Mouse (Mus musculus) stomach, embryonic 14.5 days (tissue): ENCODE measurements around the gene Gabarap. TPM values are rescaled to one million over a fixed set of nuclear protein-coding genes. Genes with fewer than 3 reads are reported as not detected.
A peak's percentile ranks its signal among the peaks of the same experiment; 100 is the strongest.

ENCODE experiments used
- ATAC-seq: fragments of 200-750 bp; cut with Nextera tagmentation; 2 replicates; pipeline ENCODE4 v1.8.0; 2017; ENCODE audit warnings: low read depth, moderate TSS enrichment; ENCODE audit not compliant: insufficient number of reproducible peaks, insufficient read depth, low FRiP score
- H3K27ac ChIP-seq: fragments of 300-500 bp; sonication (generic); 2 replicates; pipeline ENCODE4 v1.5.1; 2014; ENCODE audit warnings: mild to moderate bottlenecking, low read length, moderate library complexity, mixed read lengths
- H3K27me3 ChIP-seq: fragments of 300-500 bp; sonication (generic); 2 replicates; pipeline ENCODE4 v1.6.1; 2014; ENCODE audit warnings: low read length, control low read depth, mixed read lengths; ENCODE audit not compliant: control insufficient read depth, insufficient read depth
- H3K36me3 ChIP-seq: fragments of 300-500 bp; sonication (generic); 2 replicates; pipeline ENCODE4 v1.6.1; 2014; ENCODE audit warnings: mild to moderate bottlenecking, control low read depth, low read length, moderate library complexity, mixed read lengths; ENCODE audit not compliant: control insufficient read depth, insufficient read depth
- H3K4me1 ChIP-seq: fragments of 300-500 bp; sonication (generic); 2 replicates; pipeline ENCODE4 v1.6.1; 2014; ENCODE audit warnings: low read length, control low read depth, mixed read lengths; ENCODE audit not compliant: control insufficient read depth, insufficient read depth
- H3K4me2 ChIP-seq: fragments of 300-500 bp; sonication (generic); replicated peaks from 2 replicates; pipeline ENCODE4 v1.6.1; 2014; ENCODE audit warnings: low read depth, low read length, control low read depth
- H3K4me3 ChIP-seq: fragments of 300-500 bp; sonication (generic); 2 replicates; pipeline ENCODE4 v1.5.1; 2014; ENCODE audit warnings: low read depth, low read length, control low read depth
- H3K9ac ChIP-seq: fragments of 300-500 bp; sonication (generic); replicated peaks from 2 replicates; pipeline ENCODE4 v1.6.1; 2014; ENCODE audit warnings: low read depth, mild to moderate bottlenecking, control low read depth, low read length, moderate library complexity, mixed read lengths
- H3K9me3 ChIP-seq: fragments of 300-500 bp; sonication (generic); 2 replicates; pipeline ENCODE4 v1.6.1; 2016; ENCODE audit warnings: low read depth, low read length, control low read depth; ENCODE audit not compliant: control insufficient read depth
- WGBS: fragments of 180-500 bp; shearing (Covaris S2); extraction: QIAGEN DNeasy Blood & Tissue Kit; methylation state at CpG from one replicate; pipeline ENCODE4 v1.1.7; 2014; 5-methylcytosine and 5-hydroxymethylcytosine counted together
- polyA plus RNA-seq: library from polyadenylated mRNA; unstranded; fragments of >200 nt; fragmentation: Nextera tagmentation; extraction: Ambion mirVana; gene quantifications from 2 replicates; pipeline ENCODE4 v1.2.1, GENCODE M21; 2014

Gene Gabarap
- polyA plus RNA-seq, 1 experiment from 2014 or later = 523 TPM

- Histone ChIP-seq H3K9me3 (no peaks in the 10 kb centered on the region), H3K27me3 (peaks cover 27% of the 10 kb centered on the region), H3K4me1 (0 out of 2 replicates have a peak, but pooled peaks cover 9% of the 10 kb centered on the region), H3K9ac (peak overlapping the region; percentile 60), H3K36me3 (peaks cover 16% of the 10 kb centered on the region), H3K4me3 (peak overlapping the region; percentile 46), H3K4me2 (peak overlapping the region; percentile 59), H3K27ac (peak overlapping the region; percentile 87)
- peak; percentile 77 for ATAC-seq
- WGBS = 3% methylated on average over 57 of the region's 59 CpGs
Measured at GRCm38 (mm10) chr11:69966006-69966859, 24.7 kb upstream of the Gabarap start.

- Histone ChIP-seq H3K27me3 (peaks cover 27% of the 10 kb centered on the region), H3K36me3 (peaks cover 16% of the 10 kb centered on the region), H3K4me2 (peak overlapping the region; percentile 59), H3K27ac (peak overlapping the region; percentile 87; the same call in 1 of the 2 replicates), H3K4me1 (0 out of 2 replicates have a peak, but pooled peaks cover 9% of the 10 kb centered on the region), H3K4me3 (peak overlapping the region; percentile 46), H3K9me3 (no peaks in the 10 kb centered on the region), H3K9ac (peak overlapping the region; percentile 60)
- no peak for ATAC-seq
- 37% methylated on average over 17 of the region's 17 CpGs for WGBS
Measured at GRCm38 (mm10) chr11:69966860-69967517, 24.0 kb upstream of the Gabarap start.

GRCm38 (mm10) chr11:69968793-69969192 is 22.1 kb upstream of the Gabarap start:
- Histone ChIP-seq H3K9ac (no peak overlapping the region), H3K9me3 (no peaks in the 10 kb centered on the region), H3K27ac (no peak overlapping the region), H3K4me3 (no peak overlapping the region), H3K36me3 (peaks cover 16% of the 10 kb centered on the region), H3K4me1 (0 out of 2 replicates have a peak, but pooled peaks cover 9% of the 10 kb centered on the region), H3K27me3 (peaks cover 23% of the 10 kb centered on the region), H3K4me2 (no peak overlapping the region)
- WGBS = 72% methylated on average over 4 of the region's 4 CpGs
- ATAC-seq = no peak

- H3K9me3 ChIP-seq = no peaks in the 10 kb centered on the region
- 77% methylated on average over 6 of the region's 6 CpGs for WGBS
- no peak for ATAC-seq
- H3K27me3 ChIP-seq = peaks cover 10% of the 10 kb centered on the region
- no peak overlapping the region for H3K9ac ChIP-seq
- no peak overlapping the region for H3K4me3 ChIP-seq
- H3K4me2 ChIP-seq = no peak overlapping the region
- H3K36me3 ChIP-seq = peaks cover 26% of the 10 kb centered on the region
- peak overlapping the region; percentile 18; the same call in 1 of the 2 replicates for H3K27ac ChIP-seq
- 0 out of 2 replicates have a peak, but pooled peaks cover 9% of the 10 kb centered on the region for H3K4me1 ChIP-seq
Measured at GRCm38 (mm10) chr11:69970222-69970621, 20.7 kb upstream of the Gabarap start.

- Histone ChIP-seq H3K4me1 (0 out of 2 replicates have a peak, but pooled peaks cover 9% of the 10 kb centered on the region), H3K27ac (no peak overlapping the region)
Measured at GRCm38 (mm10) chr11:69970775-69971174, 20.2 kb upstream of the Gabarap start.

GRCm38 (mm10) chr11:69974907-69975306 is 16.0 kb upstream of the Gabarap start:
- Histone ChIP-seq H3K27me3 (no peaks in the 10 kb centered on the region), H3K9me3 (no peaks in the 10 kb centered on the region), H3K9ac (no peak overlapping the region), H3K4me3 (no peak overlapping the region), H3K27ac (no peak overlapping the region), H3K4me1 (no peaks in the 10 kb centered on the region), H3K4me2 (no peak overlapping the region), H3K36me3 (peaks cover 27% of the 10 kb centered on the region)
- ATAC-seq = no peak
- whole genome bisulfite sequencing = 93% methylated on average over 2 of the region's 2 CpGs

More at GRCm38 (mm10) chr11:69970775-69971174, 20.2 kb upstream of the Gabarap start:
- H3K4me2 ChIP-seq = no peak overlapping the region
- H3K9ac ChIP-seq = no peak overlapping the region
- no peak for ATAC-seq
- H3K36me3 ChIP-seq = peaks cover 29% of the 10 kb centered on the region
- no peak overlapping the region for H3K4me3 ChIP-seq
- WGBS = 73% methylated on average over 3 of the region's 3 CpGs
- H3K9me3 ChIP-seq = no peaks in the 10 kb centered on the region
- H3K27me3 ChIP-seq = peaks cover 7% of the 10 kb centered on the region; the same call in 1 of the 2 replicates

GRCm38 (mm10) chr11:69976271-69976670 is 14.7 kb upstream of the Gabarap start:
- H3K27ac ChIP-seq = no peak overlapping the region
- no peak overlapping the region for H3K4me2 ChIP-seq
- no peak overlapping the region for H3K4me3 ChIP-seq
- H3K4me1 ChIP-seq = no peaks in the 10 kb centered on the region
- ATAC-seq = no peak
- WGBS = 83% methylated on average over 4 of the region's 4 CpGs
- H3K9ac ChIP-seq = no peak overlapping the region
- H3K9me3 ChIP-seq = no peaks in the 10 kb centered on the region
- peaks cover 27% of the 10 kb centered on the region for H3K36me3 ChIP-seq
- H3K27me3 ChIP-seq = no peaks in the 10 kb centered on the region

GRCm38 (mm10) chr11:69979827-69980195 is 11.1 kb upstream of the Gabarap start:
- no peak for ATAC-seq
- Histone ChIP-seq H3K9me3 (no peaks in the 10 kb centered on the region), H3K27ac (peak overlapping the region; percentile 99), H3K9ac (peak overlapping the region; percentile 90), H3K4me2 (peak overlapping the region; percentile 81), H3K36me3 (peaks cover 29% of the 10 kb centered on the region), H3K27me3 (no peaks in the 10 kb centered on the region), H3K4me3 (peak overlapping the region; percentile 85), H3K4me1 (peaks cover 16% of the 10 kb centered on the region; the same call in 1 of the 2 replicates)
- 3% methylated on average over 16 of the region's 16 CpGs for WGBS
